In genomic region chr9:29650679-29651078, GRCm38 (mm10) we compare ENCODE assay signal across 7 mouse cellular contexts.
DNase-seq lines count a peak whose midpoint lies in the region; ATAC-seq and TF ChIP-seq lines count a peak whose summit lies in the region.

No protein-coding gene starts in this region.

- H3K9me3 ChIP-seq in forebrain, embryonic 11.5 days (ENCODE audit: control insufficient read depth, low read length): no peaks in the 10 kb centered on the region
- H3K9me3 ChIP-seq in hindbrain, embryonic 15.5 days: no peaks in the 10 kb centered on the region
- H3K9me3 ChIP-seq in lung, postnatal 0 days (ENCODE audit: low read length): no peaks in the 10 kb centered on the region

- H3K27ac ChIP-seq in forebrain, embryonic 11.5 days (ENCODE audit: low read depth, low read length): no peak overlapping the region
- no peak overlapping the region for H3K27ac ChIP-seq in hindbrain, embryonic 15.5 days (replicated peaks)
- H3K27ac ChIP-seq in lung, postnatal 0 days (ENCODE audit: low read length): no peak overlapping the region

- DNase-seq in thymus, postnatal 0 days (ENCODE audit: low spot score): peak; percentile 22
- no peak for DNase-seq in thymus, adult 18-20 months
- DNase-seq in brain, adult 2 months (ENCODE audit: low read depth, low spot score): peak; percentile 84
- peak; percentile 69 for DNase-seq in forebrain, embryonic 11.5 days (ENCODE audit: low spot score)
- peak; percentile 52 for DNase-seq in lung, postnatal 0 days (ENCODE audit: low spot score)
- DNase-seq in right cerebral cortex, postnatal 25 days: peak; percentile 52

- WGBS in forebrain, embryonic 11.5 days: 32% methylated on average over 4 of the region's 4 CpGs
- 22% methylated on average over 4 of the region's 4 CpGs for WGBS in hindbrain, embryonic 15.5 days
- WGBS in lung, postnatal 0 days: 24% methylated on average over 4 of the region's 4 CpGs

- no peak for TF ChIP-seq EP300 in lung, postnatal 0 days (IDR thresholded peaks at IDR 0.05)

- H3K4me1 ChIP-seq in forebrain, embryonic 11.5 days (replicated peaks; ENCODE audit: control insufficient read depth, insufficient read depth, low read length): no peaks in the 10 kb centered on the region; the same call in 1 of the 2 replicates
- 0 out of 2 replicates have a peak, but pooled peaks cover 6% of the 10 kb centered on the region for H3K4me1 ChIP-seq in hindbrain, embryonic 15.5 days (replicated peaks)
- no peaks in the 10 kb centered on the region for H3K4me1 ChIP-seq in lung, postnatal 0 days (ENCODE audit: insufficient read depth, low read depth, low read length)

- H3K36me3 ChIP-seq in forebrain, embryonic 11.5 days (ENCODE audit: control insufficient read depth, insufficient read depth, low read length): no peaks in the 10 kb centered on the region
- no peaks in the 10 kb centered on the region for H3K36me3 ChIP-seq in hindbrain, embryonic 15.5 days
- no peaks in the 10 kb centered on the region for H3K36me3 ChIP-seq in lung, postnatal 0 days (ENCODE audit: insufficient read depth, low read length)

- peak; percentile 79 for TF ChIP-seq CTCF in lung, postnatal 0 days (IDR thresholded peaks at IDR 0.05)

- H3K4me3 ChIP-seq in forebrain, embryonic 11.5 days (ENCODE audit: low read depth, low read length): no peak overlapping the region
- no peak overlapping the region for H3K4me3 ChIP-seq in hindbrain, embryonic 15.5 days
- H3K4me3 ChIP-seq in lung, postnatal 0 days (ENCODE audit: low read depth, low read length): no peak overlapping the region

- H3K9ac ChIP-seq in forebrain, embryonic 11.5 days (ENCODE audit: low read length): no peak overlapping the region
- no peak overlapping the region for H3K9ac ChIP-seq in hindbrain, embryonic 15.5 days
- no peak overlapping the region for H3K9ac ChIP-seq in lung, postnatal 0 days (replicated peaks; ENCODE audit: low read depth)

- H3K4me2 ChIP-seq in forebrain, embryonic 11.5 days (ENCODE audit: low read depth, low read length, severe bottlenecking): no peak overlapping the region
- no peak overlapping the region for H3K4me2 ChIP-seq in hindbrain, embryonic 15.5 days
- H3K4me2 ChIP-seq in lung, postnatal 0 days (replicated peaks; ENCODE audit: low read depth, low read length): no peak overlapping the region

- ATAC-seq in forebrain, embryonic 11.5 days (replicated peaks; ENCODE audit: low FRiP score): 0 out of 2 replicates have a peak, but pooled peaks have one; percentile 28
- peak; percentile 28; the same call in 1 of the 2 replicates for ATAC-seq in hindbrain, embryonic 15.5 days (ENCODE audit: low FRiP score, low read depth)
- ATAC-seq in lung, postnatal 0 days: no peak

- no peaks in the 10 kb centered on the region for H3K27me3 ChIP-seq in forebrain, embryonic 11.5 days (ENCODE audit: control insufficient read depth, insufficient read depth, low read length)
- H3K27me3 ChIP-seq in hindbrain, embryonic 15.5 days: no peaks in the 10 kb centered on the region
- no peaks in the 10 kb centered on the region for H3K27me3 ChIP-seq in lung, postnatal 0 days (replicated peaks; ENCODE audit: insufficient read depth, low read length)

Comparison
In these comparisons a context has a peak if more than half of its experiments do, and no peak if none do; other contexts are left out.
1. DNase-seq: peak in thymus, postnatal 0 days (single experiment), brain, adult 2 months (single experiment), forebrain, embryonic 11.5 days (single experiment), lung, postnatal 0 days (single experiment) and right cerebral cortex, postnatal 25 days (single experiment); none in thymus, adult 18-20 months (0 of 2).